Mouse (Mus musculus): ENCODE data around the gene Tmem94. TPM values are rescaled to one million over a fixed set of nuclear protein-coding genes. Genes with fewer than 3 reads are reported as not detected.

Gene Tmem94
- polyA plus RNA-seq, 1 experiment, result 80.1 TPM

DNA sequence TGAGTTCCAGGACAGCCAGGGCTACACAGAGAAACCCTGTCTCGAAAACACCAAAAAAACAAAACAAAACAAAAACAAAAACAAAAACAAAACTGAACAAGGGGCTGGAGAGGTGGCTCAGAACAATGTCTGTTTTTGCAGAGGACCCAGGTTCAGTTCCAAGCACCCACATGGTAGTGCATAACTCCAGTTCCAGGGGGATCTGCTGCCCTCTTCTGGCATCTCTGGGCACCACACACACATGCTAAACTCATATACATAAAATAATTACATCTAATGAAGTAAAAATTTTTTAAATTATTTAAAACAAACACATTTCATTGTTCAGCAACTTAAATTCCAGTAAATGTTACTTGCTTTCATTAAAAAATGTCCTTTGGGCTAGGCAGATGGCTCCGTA lies 80.6 kb downstream of the Tmem94 start:
- TF ChIP-seq POLR2A (IDR thresholded peaks at IDR 0.05; ENCODE audit: control insufficient read depth, low read depth, low read length) (no peak), CTCF (IDR thresholded peaks at IDR 0.05; ENCODE audit: control insufficient read depth, insufficient read depth, insufficient replicate concordance, low read depth, low read length) (no peak)
- peaks cover 4% of the 10 kb centered on the region for H3K4me1 ChIP-seq (ENCODE audit: control insufficient read depth, insufficient read depth, low read length)
- H3K27me3 ChIP-seq (ENCODE audit: control insufficient read depth, insufficient read depth, low read length), result no peaks in the 10 kb centered on the region
- H3K27ac ChIP-seq (ENCODE audit: control insufficient read depth, insufficient read depth, low read depth, low read length), result no peak overlapping the region
- no peaks in the 10 kb centered on the region for H3K36me3 ChIP-seq (ENCODE audit: control insufficient read depth, insufficient read depth, low read length)
- no peak overlapping the region for H3K4me3 ChIP-seq (ENCODE audit: control insufficient read depth, low read depth, low read length)

Other genes starting within 250 kb of the Tmem94 start
- gene Sumo2, start 229.2 kb upstream of the Tmem94 start, polyA plus RNA-seq (2012; rRNA removed), result 50.6 and 72.2 TPM in 2 replicates
- gene Nup85, start 201.0 kb upstream of the Tmem94 start, polyA plus RNA-seq (2012; rRNA removed), result 36.3 and 42.6 TPM in 2 replicates
- gene Mrps7, start 161.5 kb upstream of the Tmem94 start, polyA plus RNA-seq (2012; rRNA removed), result 9.3 and 10.9 TPM in 2 replicates
- gene Gga3, start 161.4 kb upstream of the Tmem94 start, polyA plus RNA-seq (2012; rRNA removed), result 19.8 and 21.1 TPM in 2 replicates
- 383 and 445 TPM in 2 replicates for gene Mif4gd, start 152.5 kb upstream of the Tmem94 start, polyA plus RNA-seq (2012; rRNA removed)
- gene Slc25a19, start 137.1 kb upstream of the Tmem94 start, polyA plus RNA-seq (2012; rRNA removed), result 33.7 and 35.8 TPM in 2 replicates
- 7.7 TPM in 2 replicates for gene Grb2, start 56.8 kb upstream of the Tmem94 start, polyA plus RNA-seq (2012; rRNA removed)
- gene Caskin2, start 48.2 kb downstream of the Tmem94 start, polyA plus RNA-seq (2012; rRNA removed), result 7.6 and 8.6 TPM in 2 replicates
- 12.9 and 14.7 TPM in 2 replicates for gene Tsen54, start 49.3 kb downstream of the Tmem94 start, polyA plus RNA-seq (2012; rRNA removed)
- gene Llgl2, start 58.6 kb downstream of the Tmem94 start, polyA plus RNA-seq (2012; rRNA removed), result 3.1 and 9.0 TPM in 2 replicates
- gene Myo15b, start 93.0 kb downstream of the Tmem94 start, polyA plus RNA-seq (2012; rRNA removed), result 11.7 and 12.1 TPM in 2 replicates
- 0.72 TPM in 1 of 2 replicates, not detected in the other for gene Smim5, start 134.5 kb downstream of the Tmem94 start, polyA plus RNA-seq (2012; rRNA removed)
- 17.6 and 20.7 TPM in 2 replicates for gene Smim6, start 146.6 kb downstream of the Tmem94 start, polyA plus RNA-seq (2012; rRNA removed)
- 20.2 and 20.4 TPM in 2 replicates for gene Sap30bp, start 167.8 kb downstream of the Tmem94 start, polyA plus RNA-seq (2012; rRNA removed)
- gene Recql5, start 168.0 kb downstream of the Tmem94 start, polyA plus RNA-seq (2012; rRNA removed), result 30.3 and 33.1 TPM in 2 replicates
- 0.44 and 0.76 TPM in 2 replicates for gene Itgb4, start 209.3 kb downstream of the Tmem94 start, polyA plus RNA-seq (2012; rRNA removed)
- 27.8 and 30.3 TPM in 2 replicates for gene Galk1, start 247.3 kb downstream of the Tmem94 start, polyA plus RNA-seq (2012; rRNA removed)